Mouse (Mus musculus) bone marrow macrophage, adult 2 months (primary cell): ENCODE results near the gene Emc8.

Experiments used
- CTCF ChIP-seq: IDR thresholded peaks from 2 replicates; pipeline ENCODE4 v1.5.1; 2012; ENCODE audit warnings: low read depth, mild to moderate bottlenecking, low read length, moderate library complexity
- POLR2A ChIP-seq: IDR thresholded peaks from 2 replicates; pipeline ENCODE4 v1.6.1; 2012; ENCODE audit warnings: mild to moderate bottlenecking, low read depth, low read length, borderline replicate concordance

GRCm38 (mm10) chr8:120620441-120620840, 47.9 kb downstream of the Emc8 start:
- TF ChIP-seq CTCF = no peak
- TF ChIP-seq POLR2A = no peak
